Mouse (Mus musculus) olfactory bulb, adult 2 months (tissue): ENCODE measurements at regions not wholly inside any gene's neighbourhood (a gene's known extent, or its start where the extent isn't known, plus 50 kb on each side); places are given as distances from the start of the nearest gene placed in this dataset.

Experiments used
- CTCF ChIP-seq: fragments of 200-500 bp; IDR thresholded peaks from 2 replicates; pipeline ENCODE4 v1.5.1; 2012; ENCODE audit warnings: low read depth, mild to moderate bottlenecking, low read length, moderate library complexity; ENCODE audit not compliant: insufficient read depth
- POLR2A ChIP-seq: fragments of 200-500 bp; IDR thresholded peaks from 2 replicates; pipeline ENCODE4 v1.6.1; 2012; ENCODE audit warnings: mild to moderate bottlenecking, low read depth, low read length, moderate library complexity; ENCODE audit not compliant: insufficient read depth

DNA sequence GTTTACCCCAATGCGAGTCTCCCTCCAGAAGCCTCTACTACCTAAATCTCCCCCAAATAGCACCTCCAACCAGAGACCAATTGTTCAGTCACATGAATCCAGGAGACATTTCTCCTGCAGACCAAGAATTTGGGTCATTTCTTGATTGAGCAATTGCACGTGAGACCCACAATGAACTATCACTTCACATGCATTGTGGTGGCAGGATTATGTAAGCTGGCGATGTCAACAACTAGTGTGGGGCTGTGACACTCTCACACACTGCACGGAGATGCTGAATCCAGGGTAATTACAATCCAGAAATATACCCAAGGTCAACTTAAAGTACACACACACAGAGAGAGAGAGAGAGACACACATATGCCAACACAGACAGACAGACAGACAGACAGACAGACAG is 148.5 kb upstream of the Dyrk2 start:
- TF ChIP-seq CTCF (no peak), POLR2A (no peak)
